Mouse (Mus musculus) ES-E14 (cell line): ENCODE data around the gene Calr3.

Experiments
- HCFC1 ChIP-seq: IDR thresholded peaks from 2 replicates; pipeline ENCODE4 v1.6.1; 2012; ENCODE audit warnings: low read length, inconsistent platforms, borderline replicate concordance; ENCODE audit not compliant: insufficient read depth
- ZNF384 ChIP-seq: IDR thresholded peaks from 2 replicates; pipeline ENCODE4 v1.6.1; 2012; ENCODE audit warnings: low read depth, low read length, inconsistent platforms

DNA sequence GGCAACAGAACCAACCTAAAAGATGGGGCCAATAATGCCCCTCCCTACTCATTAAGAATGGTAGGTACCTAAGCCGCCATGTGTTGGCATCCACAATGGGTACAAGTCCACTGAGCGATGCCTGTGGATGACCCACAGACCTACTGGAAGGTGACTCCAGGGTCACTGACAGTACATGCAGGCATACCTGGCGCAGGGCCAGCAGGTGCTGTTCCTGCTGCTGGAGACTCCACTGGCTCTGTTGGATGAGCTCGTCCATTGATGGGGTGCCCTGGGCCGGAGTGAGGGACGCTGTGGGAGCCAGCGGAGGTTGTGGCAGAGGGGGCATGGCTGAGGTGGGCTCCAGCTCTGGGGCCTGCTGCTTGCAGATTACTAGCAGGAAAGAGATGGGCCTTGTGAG is 27.0 kb upstream of the Calr3 start:
- TF ChIP-seq ZNF384 (no peak), HCFC1 (no peak)
